Comparison of ENCODE assay signal across 14 mouse cellular contexts in the genomic region with DNA sequence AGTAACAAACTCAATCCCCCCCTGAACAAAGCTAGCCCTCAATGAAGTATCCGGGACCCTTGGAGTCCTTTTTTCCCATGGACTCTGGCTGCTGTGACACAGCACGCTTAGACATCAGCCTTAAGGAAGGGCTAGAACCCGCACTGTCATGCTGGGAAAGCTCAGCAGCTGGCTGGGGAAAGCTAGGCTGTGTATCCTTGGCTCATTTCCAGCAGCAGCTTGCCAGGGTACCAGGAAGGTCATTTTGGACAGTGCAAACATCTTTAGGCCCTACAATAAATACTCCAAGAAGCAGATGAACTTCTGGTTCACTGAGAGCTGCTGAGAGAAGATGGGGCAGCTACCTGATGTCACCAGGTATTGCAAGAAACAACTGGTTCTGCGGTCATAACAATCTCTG. TPM values are rescaled to one million over a fixed set of nuclear protein-coding genes. Genes with fewer than 3 reads are reported as not detected.
DNase-seq lines count a peak whose midpoint lies in the region; ATAC-seq and TF ChIP-seq lines count a peak whose summit lies in the region.
"Had no signal": no experiment of that assay in that cellular context is flagged by ENCODE, and none has a peak within 500 bp of the region (broad histone marks: within the 10 kb centered on the region; RNA-seq: fewer than 3 reads in every experiment).

No protein-coding gene starts in this region.

- DNase-seq in gastrocnemius, adult 2 months, result peak; percentile 48
- DNase-seq in gastrocnemius, postnatal 25 days, result no peak
- DNase-seq in kidney, postnatal 25 days, result peak; percentile 45 to 47
- peak; percentile 21 for DNase-seq in retina, postnatal 1 day
- no peak for DNase-seq in retina, embryonic 14.5 days (ENCODE audit: low spot score)
- no peak for DNase-seq in testis, postnatal 14 days (ENCODE audit: low spot score)
- DNase-seq: gastrocnemius, postnatal 36 days; thymus, postnatal 36 days had no signal

- intact Hi-C loops in gastrocnemius, adult 2 months (cut with DNase I), result no loop called here

- H3K27me3 ChIP-seq in kidney, embryonic 16.5 days (ENCODE audit: insufficient read depth, low read length), result no peaks in the 10 kb centered on the region
- H3K27me3 ChIP-seq: forebrain, embryonic 13.5 days; neural tube, embryonic 15.5 days; stomach, embryonic 15.5 days had no signal

- TF ChIP-seq CTCF in gastrocnemius, adult 2 months (IDR thresholded peaks at IDR 0.05), result no peak

- H3K4me2 ChIP-seq in kidney, embryonic 16.5 days (replicated peaks; ENCODE audit: low read depth, low read length), result no peak overlapping the region
- H3K4me2 ChIP-seq: forebrain, embryonic 13.5 days; neural tube, embryonic 15.5 days; stomach, embryonic 15.5 days had no signal

- H3K27ac ChIP-seq in gastrocnemius, adult 2 months, result no peak overlapping the region
- no peak overlapping the region for H3K27ac ChIP-seq in kidney, embryonic 16.5 days (ENCODE audit: low read length)
- H3K27ac ChIP-seq: forebrain, embryonic 13.5 days; neural tube, embryonic 15.5 days; stomach, embryonic 15.5 days had no signal

- no peak overlapping the region for H3K4me3 ChIP-seq in gastrocnemius, adult 2 months
- no peak overlapping the region for H3K4me3 ChIP-seq in kidney, embryonic 16.5 days (ENCODE audit: low read length)
- H3K4me3 ChIP-seq: forebrain, embryonic 13.5 days; neural tube, embryonic 15.5 days; stomach, embryonic 15.5 days had no signal

- 77% methylated on average over 4 of the region's 4 CpGs for WGBS in kidney, embryonic 16.5 days

- H3K9me3 ChIP-seq in kidney, embryonic 16.5 days (ENCODE audit: low read length), result no peaks in the 10 kb centered on the region
- H3K9me3 ChIP-seq: forebrain, embryonic 13.5 days; neural tube, embryonic 15.5 days; stomach, embryonic 15.5 days had no signal

- H3K36me3 ChIP-seq in kidney, embryonic 16.5 days (ENCODE audit: insufficient read depth, low read length), result peaks cover 32% of the 10 kb centered on the region

- ATAC-seq in kidney, embryonic 16.5 days (ENCODE audit: low FRiP score, low TSS enrichment), result no peak
- no peak for ATAC-seq in CD4-positive, CD25-positive, alpha-beta regulatory T cell, adult 4 months
- ATAC-seq: activated CD4-positive, CD25-positive, alpha-beta regulatory T cell, adult 4 months; forebrain, embryonic 13.5 days had no signal

- H3K9ac ChIP-seq in kidney, embryonic 16.5 days (replicated peaks; ENCODE audit: low read length), result no peak overlapping the region
- H3K9ac ChIP-seq: forebrain, embryonic 13.5 days; neural tube, embryonic 15.5 days; stomach, embryonic 15.5 days had no signal

- no peaks in the 10 kb centered on the region for H3K4me1 ChIP-seq in kidney, embryonic 16.5 days (ENCODE audit: insufficient read depth, low read length)

RNA-seq across cellular contexts. Expression of gene Trpc4ap, which starts 20.9 kb away (rescaled TPM):
- total RNA-seq in gastrocnemius, adult 2 months (2021), result 100 to 1,000 TPM in 1 of 2 experiments, 10 to 100 TPM in 1; 93.4 to 102 TPM
- total RNA-seq in gastrocnemius, postnatal 25 days (2021), result 10 to 100 TPM; 84.3 to 86.1 TPM
- 135 and 143 TPM in 2 replicates for polyA plus RNA-seq in kidney, embryonic 16.5 days (2015; fragmentation: Nextera tagmentation; extraction: Ambion mirVana)
- 10 to 100 TPM; 35.3 to 44.4 TPM for polyA plus RNA-seq in CD4-positive, CD25-positive, alpha-beta regulatory T cell, adult 4 months (2017; shearing (Covaris generic))

RNA-seq across cellular contexts. Expression of gene Edem2, which starts 58.0 kb away (rescaled TPM):
- 1 to 10 TPM; 4.2 to 4.4 TPM for total RNA-seq in gastrocnemius, adult 2 months (2021)
- total RNA-seq in gastrocnemius, postnatal 25 days (2021), result 1 to 10 TPM; 3.9 to 5.0 TPM
- 43.2 and 44.8 TPM in 2 replicates for polyA plus RNA-seq in kidney, embryonic 16.5 days (2015; fragmentation: Nextera tagmentation; extraction: Ambion mirVana)
- 10 to 100 TPM; 44.7 to 59.3 TPM for polyA plus RNA-seq in CD4-positive, CD25-positive, alpha-beta regulatory T cell, adult 4 months (2017; shearing (Covaris generic))

Comparison
In these comparisons a context has a peak if more than half of its experiments do, and no peak if none do; other contexts are left out.
1. DNase-seq: peak in gastrocnemius, adult 2 months (single experiment), kidney, postnatal 25 days (2 of 2) and retina, postnatal 1 day (single experiment); none in gastrocnemius, postnatal 25 days (single experiment), retina, embryonic 14.5 days (single experiment) and testis, postnatal 14 days (single experiment).